Mouse (Mus musculus): Measurements from ENCODE around the gene Fads6.

Gene Fads6

DNA sequence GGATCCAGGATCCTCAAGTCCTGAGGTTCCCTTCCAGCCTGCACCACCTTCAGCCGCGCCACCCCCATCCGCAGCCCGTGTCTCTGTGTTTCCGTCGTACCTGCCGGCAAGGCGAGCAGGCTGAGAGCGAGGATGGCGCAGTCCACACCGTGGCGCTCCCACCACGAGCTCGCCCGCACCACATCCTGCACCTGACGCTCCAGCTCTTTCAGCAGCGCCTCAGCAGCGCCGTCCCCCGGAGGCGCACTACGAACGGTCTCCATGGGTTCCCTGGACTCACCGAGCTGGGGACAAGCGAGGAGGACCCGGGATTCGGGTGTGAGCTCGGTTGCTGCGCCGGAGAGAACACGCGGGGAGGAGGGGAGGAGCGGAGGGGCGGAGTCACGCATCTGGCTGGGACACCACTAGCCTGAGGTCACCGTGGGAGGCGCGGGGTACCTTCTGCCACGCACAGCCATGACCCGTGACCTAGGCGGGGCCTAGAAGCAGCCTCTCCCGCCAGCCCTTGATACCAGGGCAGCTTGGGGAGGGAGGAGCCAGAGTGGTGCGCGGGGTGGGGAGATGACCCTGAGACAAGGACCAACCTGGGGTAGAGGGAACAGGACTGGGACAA, at the start of gene Fads6:
Gene Fads6, minus strand, starts transcription at position 450 of the 613 bp plus-strand sequence.
- no peak for DNase-seq (ENCODE audit: low spot score in 2 of 2)

GRCm38 (mm10) chr11:115345515-115345914, 48.1 kb upstream of the Fads6 start:
- DNase-seq (ENCODE audit: low spot score in 2 of 2): no peak

GRCm38 (mm10) chr11:115344967-115345366, 47.5 kb upstream of the Fads6 start:
- DNase-seq (ENCODE audit: low spot score in 2 of 2): no peak

GRCm38 (mm10) chr11:115341866-115342265, 44.4 kb upstream of the Fads6 start:
- no peak for DNase-seq (ENCODE audit: low spot score in 2 of 2)

DNA sequence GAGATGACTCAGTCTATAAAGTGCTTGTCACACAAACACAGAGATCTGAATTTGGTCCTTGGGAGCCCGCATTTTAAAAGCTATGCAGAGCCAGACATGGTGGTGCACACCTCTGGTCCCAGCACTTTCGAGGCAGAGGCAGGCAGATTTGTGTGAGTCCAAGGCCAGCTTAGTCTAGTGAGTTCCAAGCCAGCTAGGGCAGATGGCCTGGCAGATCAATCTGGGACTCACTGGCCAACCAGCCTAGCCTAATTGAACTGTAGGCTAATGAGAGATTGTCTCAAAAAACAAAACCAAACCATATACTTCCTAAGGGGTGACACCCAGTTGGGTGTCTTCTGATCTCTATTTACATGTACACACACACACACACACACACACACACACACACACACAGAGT, 43.8 kb upstream of the Fads6 start:
- no peak for DNase-seq (ENCODE audit: low spot score in 2 of 2)

DNA sequence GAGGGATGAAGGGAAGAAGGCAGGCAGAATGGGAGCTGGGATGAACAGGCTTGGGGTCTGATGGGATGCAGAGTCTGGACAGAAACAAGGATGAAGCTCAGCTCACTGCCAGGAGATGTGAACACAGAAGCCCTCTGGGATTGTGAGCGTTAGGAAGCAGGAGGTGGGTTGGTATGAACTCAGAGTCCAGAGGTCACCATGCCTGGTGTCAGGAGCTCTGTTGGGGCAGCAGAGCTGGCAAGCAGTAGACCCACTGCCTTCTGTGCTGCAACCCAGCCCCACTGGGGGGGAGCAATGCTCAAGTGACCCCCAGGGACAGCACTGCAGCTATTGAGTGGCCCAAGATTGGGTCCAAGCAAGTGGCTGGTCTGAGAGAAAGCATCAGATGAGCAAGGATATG, 40.4 kb upstream of the Fads6 start:
- DNase-seq (ENCODE audit: low spot score in 2 of 2): no peak

DNA sequence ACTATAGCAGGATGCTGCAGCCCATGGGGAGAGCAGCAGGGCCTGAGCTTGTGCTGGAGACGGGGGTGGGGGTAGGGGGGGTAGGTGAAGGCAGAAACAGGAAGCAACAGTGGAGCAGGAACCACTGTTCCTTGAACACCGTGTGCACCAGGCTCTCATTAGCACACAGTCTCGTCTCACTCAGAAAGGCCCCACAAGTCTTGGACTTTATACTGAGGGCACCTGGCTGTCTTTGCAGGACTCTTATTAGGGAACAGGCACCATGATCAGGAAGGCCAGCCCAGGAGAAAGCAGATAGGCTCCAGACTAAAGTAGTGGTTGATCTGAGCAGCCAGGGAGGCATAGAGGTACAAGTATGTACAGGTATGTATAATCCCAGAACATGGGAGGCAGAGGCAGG, 39.9 kb upstream of the Fads6 start:
- DNase-seq (ENCODE audit: low spot score in 2 of 2): no peak

DNA sequence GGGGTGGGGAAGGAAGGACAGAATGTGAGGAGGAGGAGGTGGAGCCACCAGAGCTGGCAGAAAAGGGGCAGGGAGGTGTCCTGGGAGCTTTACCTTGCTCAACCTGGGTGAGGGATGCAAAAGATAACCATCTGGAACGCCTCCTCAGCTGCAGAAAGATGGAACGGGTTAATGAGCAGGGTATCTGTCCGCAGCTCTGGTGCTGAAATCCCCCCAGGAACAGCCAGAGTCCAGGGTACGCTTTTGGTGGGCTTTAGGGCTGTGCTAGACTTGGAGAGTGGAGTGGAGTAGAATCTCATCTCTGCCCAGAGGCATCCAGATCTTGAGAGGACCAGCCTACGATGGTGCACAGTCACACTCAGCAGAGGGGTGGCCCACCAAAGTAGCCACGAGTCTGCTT, 38.7 kb upstream of the Fads6 start:
- no peak for DNase-seq (ENCODE audit: low spot score in 2 of 2)

DNA sequence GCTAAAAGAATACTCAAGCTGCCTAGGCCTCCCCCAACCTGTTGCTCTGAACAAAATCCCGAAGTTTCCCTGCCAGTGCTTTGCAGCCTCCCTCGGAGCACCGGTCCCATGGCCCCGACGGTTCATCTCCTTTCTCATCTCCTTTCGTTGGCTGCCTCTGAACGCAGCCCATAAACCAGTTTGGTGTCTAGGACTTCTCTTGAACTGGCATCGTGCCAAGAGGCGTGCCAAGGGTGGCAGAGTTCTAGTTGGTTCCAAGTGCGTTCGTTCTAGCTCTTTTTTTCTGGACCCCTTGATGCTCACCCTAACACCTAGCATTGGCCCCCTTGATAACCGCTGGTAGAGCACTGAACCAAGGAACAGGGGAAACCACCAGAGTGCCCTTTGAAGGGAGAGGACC, 37.8 kb upstream of the Fads6 start:
- DNase-seq (ENCODE audit: low spot score in 2 of 2): no peak

GRCm38 (mm10) chr11:115334531-115334930, 37.1 kb upstream of the Fads6 start, which contains the start of gene Otop3:
Otop3 (plus strand) TSS chr11:115334731.
- DNase-seq (ENCODE audit: low spot score in 2 of 2): no peak

GRCm38 (mm10) chr11:115329339-115329738, 31.9 kb upstream of the Fads6 start:
- DNase-seq (ENCODE audit: low spot score in 2 of 2): no peak

GRCm38 (mm10) chr11:115326730-115327129, 29.3 kb upstream of the Fads6 start:
- DNase-seq (ENCODE audit: low spot score in 2 of 2): no peak

- DNase-seq (ENCODE audit: low spot score in 2 of 2): no peak
Observed at GRCm38 (mm10) chr11:115323354-115323753, 25.9 kb upstream of the Fads6 start.

DNA sequence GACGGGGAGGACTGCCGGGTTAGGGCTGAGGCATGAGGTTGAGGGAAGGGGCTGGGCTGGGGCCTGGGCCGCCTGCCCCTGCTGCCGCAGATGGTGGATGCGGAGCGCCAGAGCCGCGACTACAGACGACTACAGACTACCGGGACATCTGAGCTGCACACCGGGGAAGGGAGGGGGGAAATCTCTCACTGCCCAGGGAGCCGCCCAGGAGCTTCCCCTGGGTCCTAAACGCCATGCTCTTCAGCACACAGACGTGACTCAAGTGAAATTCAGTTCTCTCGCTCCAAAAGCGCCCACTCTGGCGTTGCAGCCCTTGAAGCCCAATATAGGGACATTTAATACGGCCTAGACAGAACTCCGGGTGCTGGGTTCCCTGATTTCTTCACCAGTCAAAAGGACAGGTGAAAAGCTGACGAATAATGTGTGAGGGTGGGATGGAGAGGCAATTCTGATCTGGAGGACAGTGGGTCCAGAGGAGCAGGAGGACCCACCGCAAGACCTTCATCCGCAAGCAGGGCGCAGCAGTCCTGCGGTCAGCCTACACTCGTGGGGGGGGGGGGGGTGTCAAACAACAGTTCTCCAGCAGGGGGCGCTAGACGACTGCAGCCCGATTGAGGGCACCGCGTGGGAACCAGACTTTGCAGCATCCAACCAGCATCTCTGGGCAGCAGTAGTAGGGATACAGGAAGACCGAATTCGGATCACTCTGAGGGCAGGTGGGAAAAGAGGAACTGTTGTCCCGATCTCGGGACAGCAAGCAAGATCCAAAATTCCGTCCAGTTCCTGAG, 24.6 kb upstream of the Fads6 start, which contains the start of gene Ush1g:
Gene Ush1g, minus strand, starts transcription at position 136 of the 788 bp plus-strand sequence.
- peak in 1 of 2 experiments; percentile 31 for DNase-seq (ENCODE audit: low spot score in 2 of 2)

- no peak for DNase-seq (ENCODE audit: low spot score in 2 of 2)
Observed at GRCm38 (mm10) chr11:115319704-115320383, 22.4 kb upstream of the Fads6 start.

DNA sequence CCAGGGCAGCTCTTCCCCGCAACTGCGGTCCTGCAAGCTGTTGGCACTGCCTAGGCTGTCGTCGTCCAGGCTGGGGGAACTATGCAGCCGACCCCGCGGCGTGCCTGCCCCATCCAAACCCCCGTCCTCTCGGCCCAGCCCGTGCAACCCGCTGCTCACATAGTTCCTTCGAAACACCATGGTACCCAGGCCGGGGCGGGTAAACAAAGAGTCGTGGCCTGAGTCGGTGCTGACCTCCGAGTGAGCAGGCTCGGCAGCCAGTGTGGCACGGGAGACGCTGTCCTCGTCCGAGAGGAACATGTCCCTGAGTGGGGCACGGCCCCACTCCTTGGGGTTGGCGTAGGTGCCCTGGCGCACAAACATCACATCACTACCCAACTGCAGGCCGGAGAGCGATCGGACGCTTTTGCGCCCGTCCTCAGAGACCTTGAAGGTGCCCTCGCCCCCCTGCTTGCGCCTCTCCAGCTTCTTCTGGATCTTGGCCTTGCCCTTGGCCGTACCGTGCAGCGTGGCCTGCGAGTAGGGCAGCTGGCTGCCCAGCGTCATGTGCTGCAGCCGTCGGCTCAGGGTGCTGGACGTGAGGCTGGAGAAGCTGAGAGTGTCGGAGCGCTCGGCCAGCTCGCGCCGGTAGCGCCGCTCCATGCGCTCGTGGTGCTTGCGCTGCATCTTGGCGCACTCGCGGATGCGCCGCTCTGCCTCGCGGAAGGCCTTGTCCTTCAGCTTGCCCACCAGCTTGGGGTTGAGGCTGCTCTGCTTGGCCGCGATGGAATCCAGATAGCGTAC, 21.0 kb upstream of the Fads6 start:
- no peak for DNase-seq (ENCODE audit: low spot score in 2 of 2)

DNA sequence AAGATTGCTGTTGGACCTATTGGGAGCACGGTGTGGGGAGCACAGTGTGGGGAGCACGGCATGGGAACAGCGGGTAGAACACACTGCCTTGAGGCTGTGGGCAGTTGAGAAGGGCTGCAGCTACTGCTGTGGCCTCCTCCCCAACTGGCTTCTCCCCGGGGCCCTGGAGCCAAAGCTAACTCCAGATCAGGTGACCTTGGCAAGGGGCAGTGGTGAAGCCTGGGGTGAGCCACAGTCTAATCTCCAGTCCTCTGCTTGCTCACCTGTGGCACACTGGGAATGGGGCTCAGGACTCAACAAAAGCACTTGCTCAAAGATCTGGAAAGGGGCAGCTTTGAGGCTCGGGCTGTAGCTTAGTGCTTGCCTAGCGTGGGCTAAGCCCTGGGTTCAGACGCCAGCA, 19.7 kb upstream of the Fads6 start:
- DNase-seq (ENCODE audit: low spot score in 2 of 2): no peak

DNA sequence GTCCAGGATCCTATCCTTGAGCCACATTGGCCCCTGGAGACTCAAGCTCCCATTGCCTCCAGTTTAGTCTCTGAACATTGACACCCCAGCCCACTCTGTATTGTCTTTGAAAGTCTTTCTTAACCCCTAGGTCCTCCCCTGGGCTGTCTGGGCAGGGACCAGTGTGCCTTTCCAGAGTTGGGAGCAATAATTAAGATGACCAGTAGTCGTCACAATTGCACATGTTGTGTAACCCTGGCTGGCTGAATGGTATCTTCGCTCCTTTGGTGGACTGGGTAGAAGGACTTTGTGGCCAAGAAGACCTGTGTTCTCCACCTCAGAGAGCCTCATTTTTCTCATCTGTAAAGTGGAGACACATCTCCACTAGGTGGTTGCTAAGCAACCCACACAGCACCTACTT, 16.8 kb upstream of the Fads6 start:
- no peak for DNase-seq (ENCODE audit: low spot score in 2 of 2)

DNA sequence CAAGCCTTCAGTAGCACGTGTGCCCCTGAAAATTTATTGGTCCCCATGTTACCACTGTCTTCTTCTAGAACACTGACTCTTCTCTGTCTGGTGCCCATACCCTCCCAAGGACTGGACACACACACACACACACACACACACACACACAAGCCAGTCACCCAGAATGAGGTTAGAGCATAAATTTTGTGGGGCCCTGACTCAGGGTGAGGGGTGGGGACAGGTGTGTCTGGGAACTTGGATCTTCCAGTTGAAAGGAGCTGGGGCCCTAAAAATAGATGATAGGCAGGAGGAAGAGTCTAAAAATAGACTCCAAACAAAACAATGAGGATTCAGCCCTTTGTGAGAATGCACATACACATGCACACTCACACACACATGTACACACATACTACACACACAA, 11.3 kb upstream of the Fads6 start:
- no peak for DNase-seq (ENCODE audit: low spot score in 2 of 2)

DNA sequence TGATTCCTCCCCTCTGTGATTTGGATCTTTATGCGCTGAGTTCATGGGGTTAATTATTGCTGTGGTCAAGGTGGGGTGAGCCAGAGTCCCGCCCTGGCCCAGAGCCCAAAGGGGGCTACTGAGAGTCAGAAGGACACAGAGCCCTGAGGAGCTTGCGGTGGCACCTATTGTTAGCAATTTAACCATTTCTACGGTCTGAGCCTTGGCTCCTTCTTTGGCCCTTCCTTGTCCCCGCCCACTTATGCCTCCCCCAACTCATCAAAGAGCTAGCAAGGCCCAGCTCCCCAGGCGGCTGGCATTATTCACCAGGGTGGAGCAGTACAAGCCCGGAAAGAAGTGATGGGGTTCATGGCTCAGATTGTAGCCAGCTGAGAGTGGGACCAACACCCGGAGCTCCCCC, 9.4 kb upstream of the Fads6 start, which contains the start of gene Otop2:
Gene Otop2, plus strand, starts transcription at position 301 of the 400 bp plus-strand sequence.
- no peak for DNase-seq (ENCODE audit: low spot score in 2 of 2)

- DNase-seq (ENCODE audit: low spot score in 2 of 2): no peak
Observed at GRCm38 (mm10) chr11:115303167-115303566, 5.7 kb upstream of the Fads6 start.

- no peak for DNase-seq (ENCODE audit: low spot score in 2 of 2)
Observed at GRCm38 (mm10) chr11:115301351-115301750, 3.9 kb upstream of the Fads6 start.
